Mouse (Mus musculus) limb, embryonic 15.5 days (tissue): ENCODE results near the gene Ntn1. TPM values are rescaled to one million over a fixed set of nuclear protein-coding genes. Genes with fewer than 3 reads are reported as not detected.
A peak's percentile ranks its signal among the peaks of the same experiment; 100 is the strongest.

ENCODE experiments used
- ATAC-seq: fragments of 200-750 bp; cut with Nextera tagmentation; 2 replicates; pipeline ENCODE4 v1.8.0; 2017; ENCODE audit warnings: low read depth, moderate TSS enrichment; ENCODE audit not compliant: insufficient number of reproducible peaks, low FRiP score, low TSS enrichment
- H3K27ac ChIP-seq: fragments of 300-500 bp; sonication (generic); 2 replicates; pipeline ENCODE4 v1.5.1; 2015; ENCODE audit warnings: moderate library complexity, mild to moderate bottlenecking, inconsistent platforms
- H3K27me3 ChIP-seq: fragments of 300-500 bp; sonication (generic); 2 replicates; pipeline ENCODE4 v1.6.1; 2015; ENCODE audit warnings: inconsistent platforms
- H3K36me3 ChIP-seq: fragments of 300-500 bp; sonication (generic); 2 replicates; pipeline ENCODE4 v1.6.1; 2015; ENCODE audit warnings: inconsistent platforms
- H3K4me1 ChIP-seq: fragments of 300-500 bp; sonication (generic); 2 replicates; pipeline ENCODE4 v1.6.1; 2015; ENCODE audit warnings: inconsistent platforms
- H3K4me2 ChIP-seq: fragments of 300-500 bp; sonication (generic); 2 replicates; pipeline ENCODE4 v1.6.1; 2015; ENCODE audit warnings: mild to moderate bottlenecking, inconsistent platforms
- H3K4me3 ChIP-seq: fragments of 300-500 bp; sonication (generic); 2 replicates; pipeline ENCODE4 v1.5.1; 2015; ENCODE audit warnings: mild to moderate bottlenecking, inconsistent platforms
- H3K9ac ChIP-seq: fragments of 300-500 bp; sonication (generic); 2 replicates; pipeline ENCODE4 v1.6.1; 2015; ENCODE audit warnings: inconsistent platforms
- H3K9me3 ChIP-seq: fragments of 300-500 bp; sonication (generic); 2 replicates; pipeline ENCODE4 v1.6.1; 2016; ENCODE audit warnings: inconsistent platforms
- whole genome bisulfite sequencing: fragments of 180-500 bp; shearing (Covaris S2); methylation state at CpG from one replicate; pipeline ENCODE4 v1.1.7; 2015; 5-methylcytosine and 5-hydroxymethylcytosine counted together
- polyA plus RNA-seq: library from polyadenylated mRNA; unstranded; fragments of >200 nt; fragmentation: Nextera tagmentation; extraction: Ambion mirVana; gene quantifications from 2 replicates; pipeline ENCODE4 v1.2.1, GENCODE M21; 2015

Ntn1 gene
- polyA plus RNA-seq, 1 experiment from 2014 or later = 9.0 TPM

- Histone ChIP-seq H3K4me1 (peaks cover 23% of the 10 kb centered on the region), H3K9me3 (no peaks in the 10 kb centered on the region), H3K4me2 (no peak overlapping the region), H3K36me3 (no peaks in the 10 kb centered on the region), H3K9ac (no peak overlapping the region), H3K27ac (no peak overlapping the region), H3K4me3 (no peak overlapping the region), H3K27me3 (no peaks in the 10 kb centered on the region)
- 54% methylated on average over 9 of the region's 9 CpGs for WGBS
- no peak for ATAC-seq
Measured at GRCm38 (mm10) chr11:68344221-68344620, 56.4 kb downstream of the Ntn1 start.

- peaks cover 24% of the 10 kb centered on the region for H3K4me1 ChIP-seq
- no peak overlapping the region for H3K4me3 ChIP-seq
- ATAC-seq = no peak
- H3K36me3 ChIP-seq = no peaks in the 10 kb centered on the region
- no peak overlapping the region; the same call in 1 of the 2 replicates for H3K27ac ChIP-seq
- H3K4me2 ChIP-seq = no peak overlapping the region
- H3K27me3 ChIP-seq = no peaks in the 10 kb centered on the region
- no peaks in the 10 kb centered on the region for H3K9me3 ChIP-seq
- H3K9ac ChIP-seq = no peak overlapping the region
- WGBS = 80% methylated on average over 5 of the region's 5 CpGs
Measured at GRCm38 (mm10) chr11:68342761-68343160, 57.9 kb downstream of the Ntn1 start.

GRCm38 (mm10) chr11:68342003-68342400 lies 58.6 kb downstream of the Ntn1 start:
- peak overlapping the region; percentile 6; the same call in 1 of the 2 replicates for H3K27ac ChIP-seq
- no peak overlapping the region for H3K4me2 ChIP-seq
- no peaks in the 10 kb centered on the region for H3K9me3 ChIP-seq
- peaks cover 24% of the 10 kb centered on the region for H3K4me1 ChIP-seq
- no peak for ATAC-seq
- H3K4me3 ChIP-seq = no peak overlapping the region
- no peaks in the 10 kb centered on the region for H3K36me3 ChIP-seq
- WGBS = 56% methylated on average over 5 of the region's 5 CpGs
- H3K27me3 ChIP-seq = no peaks in the 10 kb centered on the region
- H3K9ac ChIP-seq = no peak overlapping the region

GRCm38 (mm10) chr11:68341111-68342002 lies 59.3 kb downstream of the Ntn1 start:
- Histone ChIP-seq H3K4me2 (0 out of 2 replicates have a peak overlapping the region, but pooled peaks have one; percentile 14), H3K4me3 (no peak overlapping the region), H3K9me3 (no peaks in the 10 kb centered on the region), H3K4me1 (peaks cover 24% of the 10 kb centered on the region), H3K36me3 (no peaks in the 10 kb centered on the region), H3K27ac (peak overlapping the region; percentile 44; the same call in 1 of the 2 replicates), H3K27me3 (no peaks in the 10 kb centered on the region), H3K9ac (no peak overlapping the region)
- peak; percentile 35; the same call in 1 of the 2 replicates for ATAC-seq
- WGBS = 49% methylated on average over 13 of the region's 13 CpGs

- Histone ChIP-seq H3K4me1 (peaks cover 24% of the 10 kb centered on the region), H3K27me3 (no peaks in the 10 kb centered on the region), H3K9me3 (no peaks in the 10 kb centered on the region), H3K4me2 (no peak overlapping the region), H3K27ac (no peak overlapping the region), H3K4me3 (no peak overlapping the region), H3K36me3 (no peaks in the 10 kb centered on the region), H3K9ac (no peak overlapping the region)
- no peak for ATAC-seq
- 87% methylated on average over 3 of the region's 3 CpGs for WGBS
Measured at GRCm38 (mm10) chr11:68340366-68340765, 60.3 kb downstream of the Ntn1 start.

GRCm38 (mm10) chr11:68339856-68340255 lies 60.8 kb downstream of the Ntn1 start:
- ATAC-seq = no peak
- Histone ChIP-seq H3K4me2 (no peak overlapping the region), H3K27me3 (no peaks in the 10 kb centered on the region), H3K9me3 (no peaks in the 10 kb centered on the region), H3K9ac (no peak overlapping the region), H3K36me3 (no peaks in the 10 kb centered on the region), H3K27ac (no peak overlapping the region), H3K4me3 (no peak overlapping the region), H3K4me1 (peaks cover 24% of the 10 kb centered on the region)
- 92% methylated on average over 13 of the region's 13 CpGs for WGBS

GRCm38 (mm10) chr11:68339331-68339730 lies 61.3 kb downstream of the Ntn1 start:
- Histone ChIP-seq H3K4me1 (peaks cover 21% of the 10 kb centered on the region), H3K27me3 (no peaks in the 10 kb centered on the region), H3K4me3 (no peak overlapping the region), H3K9ac (no peak overlapping the region), H3K36me3 (no peaks in the 10 kb centered on the region), H3K9me3 (no peaks in the 10 kb centered on the region), H3K27ac (no peak overlapping the region), H3K4me2 (no peak overlapping the region)
- ATAC-seq = no peak
- WGBS = 90% methylated on average over 7 of the region's 7 CpGs

GRCm38 (mm10) chr11:68331676-68332265 lies 68.9 kb downstream of the Ntn1 start:
- no peak overlapping the region for H3K4me3 ChIP-seq
- no peak overlapping the region for H3K27ac ChIP-seq

GRCm38 (mm10) chr11:68331117-68331437 lies 69.5 kb downstream of the Ntn1 start:
- H3K4me1 ChIP-seq = no peaks in the 10 kb centered on the region
- no peak overlapping the region for H3K9ac ChIP-seq
- no peak overlapping the region for H3K4me2 ChIP-seq
- no peak overlapping the region for H3K27ac ChIP-seq
- WGBS = 60% methylated on average over 6 of the region's 6 CpGs
- no peaks in the 10 kb centered on the region for H3K9me3 ChIP-seq
- no peak for ATAC-seq
- H3K27me3 ChIP-seq = no peaks in the 10 kb centered on the region
- no peak overlapping the region for H3K4me3 ChIP-seq
- no peaks in the 10 kb centered on the region for H3K36me3 ChIP-seq

More at GRCm38 (mm10) chr11:68331676-68332265, 68.9 kb downstream of the Ntn1 start:
- no peaks in the 10 kb centered on the region for H3K4me1 ChIP-seq
- H3K36me3 ChIP-seq = no peaks in the 10 kb centered on the region
- no peaks in the 10 kb centered on the region for H3K9me3 ChIP-seq
- no peak for ATAC-seq
- no peak overlapping the region for H3K9ac ChIP-seq
- no peak overlapping the region for H3K4me2 ChIP-seq
- 68% methylated on average over 13 of the region's 13 CpGs for WGBS
- H3K27me3 ChIP-seq = no peaks in the 10 kb centered on the region

- Histone ChIP-seq H3K27ac (no peak overlapping the region), H3K4me1 (no peaks in the 10 kb centered on the region), H3K9me3 (no peaks in the 10 kb centered on the region), H3K4me3 (no peak overlapping the region), H3K4me2 (no peak overlapping the region), H3K9ac (no peak overlapping the region), H3K27me3 (no peaks in the 10 kb centered on the region), H3K36me3 (no peaks in the 10 kb centered on the region)
- WGBS = 51% methylated on average over 10 of the region's 10 CpGs
- ATAC-seq = no peak
Measured at GRCm38 (mm10) chr11:68330398-68331116, 70.1 kb downstream of the Ntn1 start.

- ATAC-seq = no peak
- 82% methylated on average over 2 of the region's 2 CpGs for WGBS
- Histone ChIP-seq H3K9me3 (no peaks in the 10 kb centered on the region), H3K27me3 (no peaks in the 10 kb centered on the region), H3K27ac (no peak overlapping the region), H3K4me2 (no peak overlapping the region), H3K36me3 (no peaks in the 10 kb centered on the region), H3K4me3 (no peak overlapping the region), H3K9ac (no peak overlapping the region), H3K4me1 (0 out of 2 replicates have a peak, but pooled peaks cover 4% of the 10 kb centered on the region)
Measured at GRCm38 (mm10) chr11:68324863-68325262, 75.8 kb downstream of the Ntn1 start.

- Histone ChIP-seq H3K9me3 (no peaks in the 10 kb centered on the region), H3K4me3 (no peak overlapping the region), H3K36me3 (no peaks in the 10 kb centered on the region), H3K4me2 (no peak overlapping the region), H3K27me3 (no peaks in the 10 kb centered on the region), H3K9ac (no peak overlapping the region), H3K27ac (no peak overlapping the region), H3K4me1 (0 out of 2 replicates have a peak, but pooled peaks cover 4% of the 10 kb centered on the region)
- ATAC-seq = no peak
- WGBS = 72% methylated on average over 7 of the region's 7 CpGs
Measured at GRCm38 (mm10) chr11:68321417-68321816, 79.2 kb downstream of the Ntn1 start.
